In genomic region chr2:180437149-180437864, GRCm38 (mm10) we compare ENCODE assay signal across 12 mouse cellular contexts. TPM values are rescaled to one million over a fixed set of nuclear protein-coding genes. Genes with fewer than 3 reads are reported as not detected.
DNase-seq lines count a peak whose midpoint lies in the region; ATAC-seq and TF ChIP-seq lines count a peak whose summit lies in the region.
"Had no signal": no experiment of that assay in that cellular context is flagged by ENCODE, and none has a peak within 500 bp of the region (broad histone marks: within the 10 kb centered on the region; RNA-seq: fewer than 3 reads in every experiment).

No protein-coding gene starts in this region.

- H3K9me3 ChIP-seq in liver, embryonic 15.5 days (replicated peaks): no peaks in the 10 kb centered on the region
- H3K9me3 ChIP-seq: neural tube, embryonic 15.5 days had no signal

- no peak overlapping the region for H3K4me2 ChIP-seq in liver, embryonic 15.5 days
- H3K4me2 ChIP-seq: midbrain, embryonic 11.5 days; neural tube, embryonic 15.5 days had no signal

- H3K27me3 ChIP-seq in C2C12 (ENCODE audit: control insufficient read depth, insufficient read depth, insufficient read length): no peaks in the 10 kb centered on the region
- no peaks in the 10 kb centered on the region for H3K27me3 ChIP-seq in liver, embryonic 15.5 days
- no peaks in the 10 kb centered on the region for H3K27me3 ChIP-seq in thymus, adult 2 months (ENCODE audit: control insufficient read depth, insufficient read depth, low read length)
- H3K27me3 ChIP-seq: neural tube, embryonic 15.5 days had no signal

- H3K36me3 ChIP-seq in C2C12 (ENCODE audit: control insufficient read depth, insufficient read depth): no peaks in the 10 kb centered on the region
- no peaks in the 10 kb centered on the region for H3K36me3 ChIP-seq in liver, embryonic 15.5 days (replicated peaks)
- no peaks in the 10 kb centered on the region for H3K36me3 ChIP-seq in thymus, adult 2 months (ENCODE audit: control insufficient read depth, insufficient read depth, low read length)
- H3K36me3 ChIP-seq: neural tube, embryonic 15.5 days had no signal

- H3K4me1 ChIP-seq in bone marrow, adult 2 months (ENCODE audit: control insufficient read depth, insufficient read depth, low read length): peaks cover 25% of the 10 kb centered on the region
- H3K4me1 ChIP-seq in liver, embryonic 15.5 days (replicated peaks): peaks cover 12% of the 10 kb centered on the region
- H3K4me1 ChIP-seq in thymus, adult 2 months (replicated peaks; ENCODE audit: control insufficient read depth, insufficient read depth, low read length): peaks cover 61% of the 10 kb centered on the region

- no peak for TF ChIP-seq POLR2A in bone marrow, adult 2 months (IDR thresholded peaks at IDR 0.05; ENCODE audit: borderline replicate concordance, control insufficient read depth, low read depth, low read length)
- no peak for TF ChIP-seq POLR2A in thymus, adult 2 months (IDR thresholded peaks at IDR 0.05; ENCODE audit: control insufficient read depth, extremely low read depth, insufficient read depth, low read length, poor library complexity)

- no peaks in the 10 kb centered on the region for H3K79me2 ChIP-seq in C2C12 (ENCODE audit: control insufficient read depth, insufficient read depth)

- no peak overlapping the region for H3ac ChIP-seq in C2C12 (ENCODE audit: control insufficient read depth, insufficient read length, low read depth)

- no peak for TF ChIP-seq CTCF in C2C12 (IDR thresholded peaks at IDR 0.05; ENCODE audit: control insufficient read depth, insufficient read depth, insufficient read length)
- TF ChIP-seq CTCF in bone marrow, adult 2 months (IDR thresholded peaks at IDR 0.05; ENCODE audit: control insufficient read depth, insufficient read depth, low read length): no peak
- TF ChIP-seq CTCF in thymus, adult 2 months (IDR thresholded peaks at IDR 0.05; ENCODE audit: borderline replicate concordance, control insufficient read depth, extremely low read depth, insufficient read depth, low read length, poor library complexity): no peak

- H3K79me3 ChIP-seq in C2C12 (ENCODE audit: low read depth): no peaks in the 10 kb centered on the region

- no peak for ATAC-seq in liver, embryonic 15.5 days (ENCODE audit: insufficient read depth)
- no peak for ATAC-seq in frontal cortex, adult (ENCODE audit: low TSS enrichment)

- H3K4me3 ChIP-seq in C2C12 (ENCODE audit: insufficient read depth, poor library complexity, severe bottlenecking): no peak overlapping the region
- no peak overlapping the region for H3K4me3 ChIP-seq in bone marrow, adult 2 months (replicated peaks; ENCODE audit: control insufficient read depth, low read depth, low read length)
- H3K4me3 ChIP-seq in liver, embryonic 15.5 days (replicated peaks): no peak overlapping the region
- no peak overlapping the region for H3K4me3 ChIP-seq in thymus, adult 2 months (ENCODE audit: control insufficient read depth, insufficient read depth, low read length)
- H3K4me3 ChIP-seq: neural tube, embryonic 15.5 days had no signal

- H3K9ac ChIP-seq in liver, embryonic 15.5 days: no peak overlapping the region
- H3K9ac ChIP-seq: neural tube, embryonic 15.5 days had no signal

- peak; percentile 48 for DNase-seq in thymus, adult 2 months
- no peak for DNase-seq in adrenal gland, adult (ENCODE audit: inconsistent age in 2 of 2, low spot score in 1 of 2)
- DNase-seq in MN1 (ENCODE audit: low spot score): no peak
- DNase-seq: gastrocnemius, postnatal 36 days; heart, postnatal 36 days; kidney, adult 8-10 months had no signal

- WGBS in bone marrow, adult 2 months: 3% methylated on average over 5 of the region's 5 CpGs
- 12% methylated on average over 5 of the region's 5 CpGs for WGBS in liver, embryonic 15.5 days (ENCODE audit: insufficient replicate concordance)
- WGBS in thymus, adult 2 months: 13% methylated on average over 5 of the region's 5 CpGs

- peak overlapping the region; percentile 56 for H3K27ac ChIP-seq in bone marrow, adult 2 months (ENCODE audit: control insufficient read depth, insufficient read depth, low read depth, low read length, poor library complexity)
- 0 out of 2 replicates have a peak overlapping the region, but pooled peaks have one; percentile 19 for H3K27ac ChIP-seq in liver, embryonic 15.5 days (replicated peaks)
- peak overlapping the region; percentile 34; the same call in 1 of the 2 replicates for H3K27ac ChIP-seq in thymus, adult 2 months (ENCODE audit: control insufficient read depth, insufficient read depth, low read length)
- H3K27ac ChIP-seq: neural tube, embryonic 15.5 days had no signal

TF ChIP-seq in C2C12, 6 proteins besides CTCF, POLR2A, EP300 and RAD21:
- TF ChIP-seq FOSL1 (IDR thresholded peaks at IDR 0.05; ENCODE audit: insufficient read depth, low read length, poor library complexity, severe bottlenecking) (no peak), USF1 (IDR thresholded peaks at IDR 0.05; ENCODE audit: low read depth) (peak; percentile 63)

RNA-seq across cellular contexts. Expression of gene Slco4a1, which starts 18.7 kb away (rescaled TPM):
- polyA plus RNA-seq in C2C12 (2012; fragmentation: generic; extraction: Trizol): 7.4 TPM
- 5.5 and 15.6 TPM in 2 replicates for polyA plus RNA-seq in bone marrow, adult 2 months (2011; ENCODE audit: insufficient read depth, insufficient read length, low replicate concordance, missing spikeins)
- polyA plus RNA-seq in liver, embryonic 15.5 days (2015; fragmentation: Nextera tagmentation; extraction: Ambion mirVana): 0.54 and 0.69 TPM in 2 replicates
- polyA plus RNA-seq in thymus, adult 2 months (2012; rRNA removed): 21.2 and 22.6 TPM in 2 replicates
